Mouse (Mus musculus): Measurements from ENCODE around the gene Gabbr2.

GRCm38 (mm10) chr4:46727153-46727552, 264.5 kb downstream of the Gabbr2 start:
- no peak for TF ChIP-seq GATA1 (IDR thresholded peaks at IDR 0.05; ENCODE audit: low read length)
- TF ChIP-seq TAL1 (IDR thresholded peaks at IDR 0.05; ENCODE audit: low read length): no peak

All from erythroblast, embryonic 14.5 days (primary cell).